Mouse (Mus musculus) T-helper 17 cell (primary cell): ENCODE data around the gene Skp2.

Source experiments
- in situ Hi-C, 2 experiments: fragments of 300-600 bp; cut with MboI, MseI; formaldehyde crosslinking; loops; 1 replicate in 1 of 2; 2 replicates in 1 of 2; pipeline ENCODE4 v1.15.1; 2025; ENCODE audit warnings: high pct_unique_total_duplicates in 2 of 2

Gene Skp2

DNA sequence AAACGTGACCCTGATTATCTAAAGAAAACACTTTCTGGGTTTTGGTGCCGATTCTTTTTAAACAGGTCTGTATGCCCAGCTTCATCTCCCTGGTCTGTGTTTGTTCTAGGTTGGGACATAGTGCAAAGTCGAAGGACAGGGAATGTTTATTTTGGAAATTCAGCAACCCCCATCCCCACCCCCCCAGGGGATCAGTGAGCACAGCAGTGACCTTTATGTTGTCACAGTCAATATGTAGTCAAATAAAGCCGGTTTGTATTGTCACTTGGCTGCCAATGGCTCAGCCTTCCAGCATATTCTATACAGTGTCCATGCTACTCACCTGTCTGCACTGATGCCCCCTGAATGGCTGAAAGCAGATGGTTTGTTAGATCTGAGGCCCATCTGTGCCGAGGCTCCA lies 40.6 kb downstream of the Skp2 start:
- in situ Hi-C loops, result loop anchor here in 1 of 2 experiments (10.0 kb wide), 1 partner anchor 790 kb away; no protein-coding TSS in a partner anchor

DNA sequence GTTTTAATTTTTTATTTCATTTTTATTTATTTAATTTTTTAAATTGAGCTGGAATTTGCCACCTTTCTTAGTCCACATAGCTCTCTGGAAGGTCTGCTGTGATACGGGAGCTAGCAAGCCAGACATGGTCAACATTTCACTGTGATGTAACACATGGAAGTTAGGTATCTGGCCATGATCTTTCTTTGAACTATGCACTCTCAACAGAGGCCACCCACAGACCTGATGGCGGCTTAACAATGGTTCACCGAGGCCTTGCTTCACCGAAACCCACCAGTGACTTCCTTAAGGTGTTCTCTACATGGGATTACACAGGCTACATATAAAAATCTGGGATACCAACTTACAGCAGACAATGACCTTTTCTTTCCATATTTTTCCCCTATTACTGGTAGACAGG lies 41.1 kb downstream of the Skp2 start:
- in situ Hi-C loops, result loop anchor here in 1 of 2 experiments (10.0 kb wide), 1 partner anchor 791 kb away; no protein-coding TSS in a partner anchor

DNA sequence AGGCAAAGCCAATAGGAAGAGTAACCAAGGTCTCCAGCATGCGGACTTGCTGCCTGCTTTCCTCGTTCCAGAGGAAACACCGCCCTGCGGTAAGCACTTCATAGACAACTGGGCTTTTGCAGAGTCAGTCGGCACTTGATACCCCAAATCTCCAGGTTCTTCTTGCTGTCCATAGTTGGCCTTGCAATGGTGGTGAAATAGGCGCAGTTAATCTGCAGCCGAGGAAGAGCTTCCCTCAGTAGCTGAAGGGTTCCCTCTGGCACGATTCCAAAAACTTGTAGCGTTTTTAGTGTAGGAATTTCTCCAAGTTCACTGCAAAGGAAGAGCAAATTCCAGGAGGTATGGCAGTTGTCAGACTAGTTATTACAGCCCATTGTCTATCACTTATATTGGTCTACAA lies 41.7 kb downstream of the Skp2 start:
- in situ Hi-C loops, result loop anchor here in 1 of 2 experiments (10.0 kb wide), 1 partner anchor 791 kb away; no protein-coding TSS in a partner anchor

DNA sequence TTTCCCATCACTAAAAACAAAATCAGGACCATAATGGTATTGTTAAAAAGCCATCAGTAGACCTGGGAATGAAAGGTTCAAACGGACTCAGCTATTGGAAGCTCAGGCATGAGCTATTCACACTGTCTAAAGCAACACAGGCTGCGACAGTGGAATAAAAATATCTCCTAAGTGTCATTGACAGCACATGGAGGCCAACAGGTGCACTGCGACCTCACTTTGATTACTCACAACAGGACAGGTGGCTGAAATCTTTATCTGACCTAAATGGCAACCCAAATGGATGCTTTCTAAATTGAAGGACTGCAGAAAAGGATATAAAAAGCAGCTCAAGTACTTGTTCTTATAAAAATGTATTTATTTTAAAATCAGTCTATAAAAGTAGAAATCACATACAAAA lies 43.6 kb downstream of the Skp2 start:
- in situ Hi-C loops, result loop anchor here in 1 of 2 experiments (10.0 kb wide), 1 partner anchor 793 kb away; no protein-coding TSS in a partner anchor

GRCm38 (mm10) chr15:9110526-9111347 lies 44.5 kb downstream of the Skp2 start:
- in situ Hi-C loops, result loop anchor here in 1 of 2 experiments (10.0 kb wide), 1 partner anchor 794 kb away; no protein-coding TSS in a partner anchor

GRCm38 (mm10) chr15:9106303-9107074 lies 48.7 kb downstream of the Skp2 start:
- in situ Hi-C loops, result no loop called here

DNA sequence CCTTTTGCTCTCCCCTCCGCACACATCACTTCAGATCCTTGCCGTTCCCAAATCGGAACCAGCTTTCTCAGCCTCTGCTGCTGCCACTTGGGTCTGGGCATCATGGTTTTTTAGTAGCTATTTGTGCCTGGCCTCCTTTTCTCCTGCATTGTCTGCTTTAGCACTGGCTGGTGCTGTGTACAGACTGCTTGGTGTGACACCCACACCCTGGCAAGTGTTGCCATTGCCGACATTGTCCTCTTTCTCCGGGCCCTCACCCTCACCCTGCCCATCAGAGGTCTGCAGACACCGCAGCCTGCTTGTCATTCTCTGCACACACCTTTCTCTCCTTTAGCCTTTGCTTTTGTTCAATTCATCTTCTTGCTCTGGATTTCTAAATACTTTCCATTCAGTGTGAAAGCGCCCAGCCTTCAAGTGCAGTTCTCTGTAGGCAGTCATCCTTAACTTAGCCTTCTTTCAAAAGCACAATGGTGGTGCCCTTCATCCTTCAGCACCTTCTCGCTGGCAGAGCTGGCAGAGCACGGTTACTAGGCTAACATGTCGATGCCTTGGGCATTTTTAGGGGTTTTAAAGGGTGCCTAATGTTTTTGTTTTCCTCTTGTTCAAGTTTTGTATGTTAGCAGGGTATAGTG lies 54.7 kb downstream of the Skp2 start:
- in situ Hi-C loops, result no loop called here

DNA sequence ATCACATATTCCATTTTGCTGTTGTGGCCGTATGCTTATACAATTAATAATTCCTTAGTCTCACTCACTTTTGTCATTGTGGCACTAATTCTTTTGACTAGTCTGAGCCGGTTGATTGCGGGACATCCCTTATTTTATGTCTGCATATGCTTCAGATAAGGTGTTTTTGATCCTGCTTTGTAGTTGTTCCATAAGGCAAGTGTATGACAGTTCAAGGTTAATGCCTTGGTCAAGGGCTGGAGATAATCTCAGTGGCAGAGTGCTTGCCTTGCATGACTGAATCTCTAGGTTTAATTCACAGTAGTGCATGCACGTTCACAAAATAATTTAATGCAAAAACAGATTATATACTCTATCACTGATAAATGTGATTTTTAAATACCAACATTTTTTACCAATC lies 58.4 kb downstream of the Skp2 start:
- in situ Hi-C loops, result no loop called here

GRCm38 (mm10) chr15:9094366-9094750 lies 60.9 kb downstream of the Skp2 start:
- in situ Hi-C loops, result no loop called here

DNA sequence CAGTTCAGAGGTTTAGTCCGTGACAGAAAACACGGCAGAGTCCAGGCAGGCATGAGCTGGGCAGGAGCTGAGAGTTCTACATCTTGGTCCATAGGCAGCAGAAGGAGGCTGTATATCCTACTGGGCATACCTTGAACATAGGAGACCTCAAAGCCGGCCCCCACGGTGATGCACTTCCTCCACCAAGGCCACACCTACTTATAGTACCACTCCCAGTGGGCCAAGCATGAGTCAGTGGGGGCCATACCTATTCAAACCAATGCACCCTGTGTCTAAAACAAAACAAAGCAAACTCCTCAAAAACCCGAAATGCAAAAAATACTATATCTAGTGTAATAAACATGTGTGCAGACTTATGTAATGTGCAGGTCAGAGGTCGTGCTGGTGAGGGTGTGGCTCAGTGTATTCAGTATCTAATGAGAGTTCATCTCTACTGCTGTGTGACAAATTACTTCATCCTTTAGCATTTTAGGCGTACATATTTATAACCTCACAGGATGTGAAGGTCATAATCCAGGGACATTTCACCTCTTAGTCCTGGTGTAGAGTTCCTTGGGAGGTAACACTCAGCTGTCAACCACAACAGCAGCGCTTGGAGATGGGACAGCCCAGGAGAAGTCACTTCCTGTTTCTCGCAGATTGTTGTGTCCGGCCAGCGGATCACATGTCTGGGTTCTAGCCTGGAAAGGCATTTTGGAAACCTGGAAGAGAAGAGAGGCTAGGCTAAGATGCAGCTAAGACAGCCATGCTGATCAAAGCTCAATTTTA lies 61.4 kb downstream of the Skp2 start:
- in situ Hi-C loops, result no loop called here

DNA sequence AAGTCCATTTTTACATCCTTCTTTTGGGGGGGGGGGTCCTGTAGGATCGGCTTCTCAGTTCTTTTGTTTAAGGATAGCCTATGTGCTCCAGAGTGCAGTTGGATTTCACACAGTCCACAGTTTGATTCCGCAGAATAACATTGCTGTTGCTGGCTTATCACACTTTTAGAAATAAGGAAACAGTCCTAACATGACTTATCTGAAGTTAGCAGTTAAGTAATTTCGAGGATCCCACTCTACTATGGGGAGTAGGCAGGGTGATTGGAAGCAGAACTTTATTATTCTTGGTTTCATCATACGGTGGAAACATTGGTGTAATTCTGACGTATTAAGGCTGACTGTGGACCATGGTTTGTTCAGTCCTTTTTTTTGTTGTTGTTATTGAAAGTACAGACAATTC lies 64.6 kb downstream of the Skp2 start:
- in situ Hi-C loops, result no loop called here

DNA sequence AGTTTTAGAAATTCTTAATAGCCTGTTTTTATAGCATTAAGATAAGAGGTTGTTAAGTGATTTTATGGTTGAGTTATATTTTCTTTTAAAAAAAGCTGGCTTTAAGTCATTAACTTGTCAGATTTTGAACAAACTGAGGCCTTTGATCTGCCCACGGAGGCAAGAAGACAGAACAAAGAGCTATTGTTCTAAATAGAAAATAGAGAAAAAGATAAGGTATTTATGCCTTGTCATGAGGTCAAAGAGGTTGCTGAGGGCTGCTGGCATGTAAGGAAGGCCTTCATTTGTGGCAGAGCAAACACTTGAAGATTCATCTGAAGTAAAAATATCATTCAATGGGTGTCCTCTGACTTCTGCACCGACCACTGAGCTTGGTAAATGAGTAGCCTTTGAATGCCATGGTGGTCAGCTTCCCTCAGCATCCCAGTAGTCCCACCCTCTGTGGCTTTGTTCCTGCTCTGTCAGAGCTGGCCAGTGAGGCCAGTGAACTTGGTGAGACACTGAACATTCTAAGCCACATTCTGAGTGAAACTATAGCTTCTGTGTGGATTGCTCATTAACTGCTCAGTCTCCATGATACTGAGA lies 66.0 kb downstream of the Skp2 start:
- in situ Hi-C loops, result no loop called here

GRCm38 (mm10) chr15:9088683-9089072 lies 66.5 kb downstream of the Skp2 start:
- in situ Hi-C loops, result no loop called here

- in situ Hi-C loops, result no loop called here
Observed at GRCm38 (mm10) chr15:9087895-9088682, 67.1 kb downstream of the Skp2 start.

GRCm38 (mm10) chr15:9087421-9087820 lies 67.8 kb downstream of the Skp2 start:
- in situ Hi-C loops, result no loop called here

- in situ Hi-C loops, result no loop called here
Observed at GRCm38 (mm10) chr15:9086813-9087212, 68.4 kb downstream of the Skp2 start.

GRCm38 (mm10) chr15:9082753-9083152 lies 72.5 kb downstream of the Skp2 start:
- in situ Hi-C loops, result no loop called here

DNA sequence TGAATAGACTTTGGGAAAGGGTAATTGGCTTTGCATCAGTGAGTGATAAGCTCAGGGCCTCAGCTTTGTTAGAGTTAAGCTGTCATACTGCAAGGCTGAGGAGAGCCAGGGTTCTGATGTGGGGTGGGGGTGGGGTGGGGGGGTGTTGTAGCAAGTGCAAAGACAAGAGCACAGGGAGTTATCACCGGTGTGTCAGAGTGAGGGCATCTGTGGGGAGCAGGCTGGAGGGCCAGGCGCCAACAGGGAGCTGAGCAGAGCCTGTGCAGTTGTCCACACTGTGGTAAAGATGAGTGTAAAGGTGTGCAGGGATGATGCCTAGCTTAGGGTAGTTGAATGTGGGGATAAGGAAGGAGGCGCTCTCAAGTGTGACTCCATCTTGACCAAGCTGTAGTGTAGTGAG lies 73.9 kb downstream of the Skp2 start:
- in situ Hi-C loops, result no loop called here

DNA sequence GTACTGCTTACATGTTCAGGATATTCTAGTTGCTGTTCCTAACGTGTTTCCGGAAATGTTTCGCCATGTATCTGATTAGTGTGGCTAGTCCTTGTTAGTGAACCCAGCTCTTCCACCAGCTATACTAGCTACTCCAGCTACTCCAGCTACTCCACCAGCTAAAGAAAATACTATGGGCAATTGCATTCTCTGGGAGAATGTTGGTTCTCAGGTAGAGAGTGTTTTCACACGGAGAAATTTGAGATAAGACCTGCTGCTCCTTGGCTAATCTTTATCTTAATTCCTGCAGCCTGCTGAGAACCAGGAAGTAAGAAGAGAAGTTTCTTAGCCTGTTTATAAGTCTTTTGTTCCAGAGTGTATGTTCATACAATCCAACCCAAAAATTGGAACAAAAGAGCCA lies 75.0 kb downstream of the Skp2 start:
- in situ Hi-C loops, result no loop called here

DNA sequence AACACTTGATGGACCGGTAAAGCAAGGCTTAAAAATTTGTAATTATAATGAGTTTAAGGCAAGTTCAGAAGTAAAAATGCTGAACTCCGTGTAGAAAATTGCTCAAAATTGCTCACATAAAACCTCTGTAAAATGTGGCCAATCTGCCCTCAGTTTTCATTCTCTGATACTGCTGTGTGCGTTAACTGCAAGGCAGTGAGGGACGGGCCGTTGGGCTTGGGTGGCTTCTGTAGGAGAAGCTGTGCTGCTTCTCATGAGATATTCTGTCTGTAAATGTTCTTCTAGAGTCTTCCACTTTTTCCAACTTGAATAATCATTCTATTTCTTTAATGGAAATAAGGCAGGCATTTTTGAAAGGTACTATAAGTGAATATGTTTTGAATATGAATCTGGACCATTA lies 75.6 kb downstream of the Skp2 start:
- in situ Hi-C loops, result loop anchor here in 1 of 2 experiments (10.0 kb wide), 2 partner anchors 445 to 455 kb away; no protein-coding TSS in a partner anchor
